Mouse (Mus musculus): ENCODE data around the gene Stra6l.

- TF ChIP-seq CTCF (IDR thresholded peaks at IDR 0.05; ENCODE audit: low read depth): no peak
- no peak for TF ChIP-seq EP300 (optimal IDR thresholded peaks at IDR 0.05)
These were observed 25.5 kb upstream of the Stra6l start for GRCm38 (mm10) chr4:45822781-45823575.
